23 mouse cellular contexts compared by ENCODE assay signal in genomic region chr15:7835404-7835803, GRCm38 (mm10). TPM values are rescaled to one million over a fixed set of nuclear protein-coding genes. Genes with fewer than 3 reads are reported as not detected.
A peak's percentile ranks its signal among the peaks of the same experiment; 100 is the strongest.
DNase-seq lines count a peak whose midpoint lies in the region; ATAC-seq and TF ChIP-seq lines count a peak whose summit lies in the region.
"Had no signal": no experiment of that assay in that cellular context is flagged by ENCODE, and none has a peak within 500 bp of the region (broad histone marks: within the 10 kb centered on the region; RNA-seq: fewer than 3 reads in every experiment).

No protein-coding gene starts in this region.

- peaks cover 1% of the 10 kb centered on the region for H3K9me3 ChIP-seq in CH12.LX (replicated peaks; ENCODE audit: low read length)
- H3K9me3 ChIP-seq in liver, embryonic 11.5 days (ENCODE audit: control insufficient read depth, low read length): no peaks in the 10 kb centered on the region
- H3K9me3 ChIP-seq: embryonic facial prominence, embryonic 12.5 days; forebrain, embryonic 13.5 days; forebrain, embryonic 15.5 days had no signal

- H3K27ac ChIP-seq in CH12.LX (ENCODE audit: insufficient read depth, low read depth): no peak overlapping the region
- H3K27ac ChIP-seq in liver, embryonic 11.5 days (ENCODE audit: low read depth, low read length): no peak overlapping the region
- H3K27ac ChIP-seq: embryonic facial prominence, embryonic 12.5 days; forebrain, embryonic 13.5 days; forebrain, embryonic 15.5 days had no signal

- dilution Hi-C loops in CH12.LX (cut with MboI; ENCODE audit: extremely low pct_ligation_motif_present, extremely low pct_unique_long_range_greater_than_20kb, low sequenced_read_pairs): no loop called here

- peak overlapping the region; percentile 55 for H3K4me2 ChIP-seq in CH12.LX (ENCODE audit: insufficient read depth, low read depth, poor library complexity, severe bottlenecking)
- H3K4me2 ChIP-seq in liver, embryonic 11.5 days: no peak overlapping the region
- H3K4me2 ChIP-seq: embryonic facial prominence, embryonic 12.5 days; forebrain, embryonic 13.5 days; forebrain, embryonic 15.5 days had no signal

- TF ChIP-seq POLR2A in CH12.LX (IDR thresholded peaks at IDR 0.05; ENCODE audit: low read depth, low read length): no peak

- H3K36me3 ChIP-seq in CH12.LX (replicated peaks in 1 of 2; ENCODE audit: control insufficient read depth in 1 of 2, insufficient read depth in 1 of 2, low read length in 1 of 2): no peaks in the 10 kb centered on the region
- H3K36me3 ChIP-seq in liver, embryonic 11.5 days (ENCODE audit: control insufficient read depth, insufficient read depth, low read length): no peaks in the 10 kb centered on the region
- H3K36me3 ChIP-seq: embryonic facial prominence, embryonic 12.5 days; forebrain, embryonic 15.5 days had no signal

- peaks cover 2% of the 10 kb centered on the region for H3K27me3 ChIP-seq in CH12.LX (replicated peaks)
- H3K27me3 ChIP-seq in liver, embryonic 11.5 days (replicated peaks; ENCODE audit: control insufficient read depth, insufficient read depth, low read length): no peaks in the 10 kb centered on the region
- H3K27me3 ChIP-seq: embryonic facial prominence, embryonic 12.5 days; forebrain, embryonic 13.5 days; forebrain, embryonic 15.5 days had no signal

- DNase-seq in 416B (ENCODE audit: low read depth) (peak; percentile 31), A20 (ENCODE audit: low read depth, low spot score) (peak; percentile 49), CH12.LX (ENCODE audit: extremely low read depth) (peak; percentile 82)
- no peak for DNase-seq in liver, embryonic 11.5 days (ENCODE audit: low spot score)
- DNase-seq in kidney, postnatal 36 days: no peak
- no peak for DNase-seq in kidney, postnatal 10 days
- DNase-seq: adrenal gland, adult 2 months; adrenal gland, postnatal 10 days; adrenal gland, postnatal 25 days; cerebellum, adult 11-12 months; cerebellum, adult 2 months; cerebellum, adult 9-10 months; cerebellum, postnatal 10 days; cerebellum, postnatal 25 days; embryo, embryonic 11 days; forebrain, postnatal 0 days had no signal

- TF ChIP-seq RAD21 in CH12.LX (IDR thresholded peaks at IDR 0.05; ENCODE audit: low read depth, low read length): no peak; the same call in 1 of the 2 replicates

- H3K4me1 ChIP-seq in CH12.LX (ENCODE audit: control insufficient read depth in 1 of 2, insufficient read depth in 2 of 2): peaks cover 16 to 25% of the 10 kb centered on the region in 2 experiments
- no peaks in the 10 kb centered on the region for H3K4me1 ChIP-seq in liver, embryonic 11.5 days (replicated peaks; ENCODE audit: control insufficient read depth, insufficient read depth, low read length)
- H3K4me1 ChIP-seq: forebrain, embryonic 13.5 days; forebrain, embryonic 15.5 days had no signal

- peak; percentile 79 for TF ChIP-seq EP300 in CH12.LX (IDR thresholded peaks at IDR 0.05; ENCODE audit: low read length)

- no peak overlapping the region for H3K9ac ChIP-seq in CH12.LX (ENCODE audit: insufficient read depth, low read depth)
- H3K9ac ChIP-seq in liver, embryonic 11.5 days (ENCODE audit: low read depth, low read length): no peak overlapping the region
- H3K9ac ChIP-seq: embryonic facial prominence, embryonic 12.5 days; forebrain, embryonic 13.5 days; forebrain, embryonic 15.5 days; forebrain, postnatal 0 days had no signal

- WGBS in liver, embryonic 11.5 days: 56% methylated on average over 9 of the region's 9 CpGs

- ATAC-seq in granulocyte monocyte progenitor cell, adult 5-6 weeks (replicated peaks; ENCODE audit: poor library complexity, severe bottlenecking): peak; percentile 71
- ATAC-seq in megakaryocyte, adult 5-6 weeks (ENCODE audit: poor library complexity, severe bottlenecking): no peak
- no peak for ATAC-seq in liver, embryonic 11.5 days (replicated peaks; ENCODE audit: low FRiP score)
- ATAC-seq: CD4-positive, CD25-positive, alpha-beta regulatory T cell, adult 4 months; forebrain, embryonic 13.5 days; forebrain, embryonic 15.5 days; forebrain, postnatal 0 days had no signal

- no peaks in the 10 kb centered on the region for H3K79me2 ChIP-seq in CH12.LX (replicated peaks; ENCODE audit: control insufficient read depth, extremely low read depth, insufficient read depth, poor library complexity, severe bottlenecking)

- no peak for TF ChIP-seq CTCF in CH12.LX (conservative IDR thresholded peaks at IDR 0.05 in 1 of 2, IDR thresholded peaks at IDR 0.05 in 1 of 2; ENCODE audit: low read depth in 2 of 2, low read length in 2 of 2)

- no peak overlapping the region for H3K4me3 ChIP-seq in CH12.LX (replicated peaks in 1 of 3; ENCODE audit: low read depth in 2 of 3, low read length in 2 of 3, poor library complexity in 1 of 3)
- H3K4me3 ChIP-seq in liver, embryonic 11.5 days (ENCODE audit: low read depth, low read length): no peak overlapping the region
- H3K4me3 ChIP-seq: embryonic facial prominence, embryonic 12.5 days; forebrain, embryonic 13.5 days; forebrain, embryonic 15.5 days had no signal

- in situ Hi-C loops in CH12.LX (cut with MboI; ENCODE audit: low pct_ligation_motif_present, low pct_unique_long_range_greater_than_20kb, low sequenced_read_pairs): no loop called here

TF ChIP-seq in CH12.LX, 34 proteins besides CTCF, POLR2A, EP300 and RAD21:
- peak; percentile 49; the same call in 1 of the 2 replicates for TF ChIP-seq ELF1 (IDR thresholded peaks at IDR 0.05; ENCODE audit: low read depth, low read length)
- no peak for TF ChIP-seq ZMIZ1 (IDR thresholded peaks at IDR 0.05; ENCODE audit: low read depth, low read length)
- TF ChIP-seq JUND (conservative IDR thresholded peaks at IDR 0.05; ENCODE audit: low read depth, low read length): no peak
- TF ChIP-seq USF1 (IDR thresholded peaks at IDR 0.05; ENCODE audit: low read depth, low read length): no peak
- TF ChIP-seq POLR2AphosphoS2 (IDR thresholded peaks at IDR 0.05; ENCODE audit: low read depth, low read length): no peak
- TF ChIP-seq ZC3H11A (IDR thresholded peaks at IDR 0.05; ENCODE audit: low read depth, low read length): no peak
- 0 out of 2 replicates have a peak, but pooled peaks have one; percentile 45 for TF ChIP-seq MAFK (IDR thresholded peaks at IDR 0.05; ENCODE audit: insufficient replicate concordance, low read length)
- 0 out of 2 replicates have a peak, but pooled peaks have one; percentile 53 for TF ChIP-seq MAZ (IDR thresholded peaks at IDR 0.05; ENCODE audit: low read depth, low read length)
- TF ChIP-seq SMC3 (IDR thresholded peaks at IDR 0.05; ENCODE audit: low read depth, low read length): no peak
- peak; percentile 39; the same call in 1 of the 2 replicates for TF ChIP-seq TCF12 (IDR thresholded peaks at IDR 0.05; ENCODE audit: low read depth, low read length)
- TF ChIP-seq USF2 (conservative IDR thresholded peaks at IDR 0.05; ENCODE audit: low read depth, low read length): no peak
- TF ChIP-seq TBP (conservative IDR thresholded peaks at IDR 0.05; ENCODE audit: low read depth, low read length): no peak
- TF ChIP-seq GABPA (IDR thresholded peaks at IDR 0.05; ENCODE audit: insufficient replicate concordance, low read depth, low read length): no peak
- TF ChIP-seq PAX5 (IDR thresholded peaks at IDR 0.05; ENCODE audit: low read length): no peak
- TF ChIP-seq NELFE (IDR thresholded peaks at IDR 0.05; ENCODE audit: low read depth, low read length): no peak
- no peak for TF ChIP-seq HCFC1 (IDR thresholded peaks at IDR 0.05; ENCODE audit: low read depth, low read length)
- TF ChIP-seq ZNF384 (IDR thresholded peaks at IDR 0.05; ENCODE audit: low read depth, low read length): no peak
- TF ChIP-seq BHLHE40 (IDR thresholded peaks at IDR 0.05; ENCODE audit: low read depth, low read length): peak; percentile 73
- no peak for TF ChIP-seq E2F4 (IDR thresholded peaks at IDR 0.05; ENCODE audit: insufficient replicate concordance, low read depth, low read length)
- TF ChIP-seq MAX (IDR thresholded peaks at IDR 0.05; ENCODE audit: low read length): peak; percentile 31; the same call in 1 of the 2 replicates
- peak; percentile 36; the same call in 1 of the 2 replicates for TF ChIP-seq MXI1 (IDR thresholded peaks at IDR 0.05; ENCODE audit: low read depth, low read length)
- no peak for TF ChIP-seq CHD1 (IDR thresholded peaks at IDR 0.05; ENCODE audit: low read depth, low read length)
- TF ChIP-seq IRF4 (IDR thresholded peaks at IDR 0.05; ENCODE audit: low read depth, low read length): peak; percentile 57; the same call in 1 of the 2 replicates
- TF ChIP-seq MYC (IDR thresholded peaks at IDR 0.05; ENCODE audit: low read depth, low read length): no peak
- peak; percentile 56 for TF ChIP-seq SIN3A (IDR thresholded peaks at IDR 0.05; ENCODE audit: low read length)
- no peak for TF ChIP-seq UBTF (IDR thresholded peaks at IDR 0.05; ENCODE audit: low read depth, low read length)
- peak; percentile 59 for TF ChIP-seq MEF2A (IDR thresholded peaks at IDR 0.05; ENCODE audit: borderline replicate concordance, low read depth, low read length)
- peak; percentile 47; the same call in 1 of the 2 replicates for TF ChIP-seq CHD2 (IDR thresholded peaks at IDR 0.05; ENCODE audit: low read length)
- TF ChIP-seq RCOR1 (conservative IDR thresholded peaks at IDR 0.05; ENCODE audit: low read depth, low read length): 0 out of 2 replicates have a peak, but pooled peaks have one; percentile 25
- TF ChIP-seq ZKSCAN1 (IDR thresholded peaks at IDR 0.05; ENCODE audit: borderline replicate concordance, low read depth, low read length): no peak
- no peak for TF ChIP-seq JUN (IDR thresholded peaks at IDR 0.05; ENCODE audit: insufficient read depth, low read depth, low read length)
- TF ChIP-seq ETS1 (conservative IDR thresholded peaks at IDR 0.05; ENCODE audit: low read depth, low read length): peak; percentile 85
- no peak for TF ChIP-seq KAT2A (IDR thresholded peaks at IDR 0.05; ENCODE audit: insufficient replicate concordance, low read length)
- TF ChIP-seq NRF1 (IDR thresholded peaks at IDR 0.05; ENCODE audit: low read depth, low read length): no peak

RNA-seq across cellular contexts. Expression of gene Gdnf, which starts 24.8 kb away (rescaled TPM):
- total RNA-seq in CH12.LX (2012; rRNA removed) (not detected in 2 replicates), CH12.LX (2014; rRNA removed) (not detected in 2 replicates)
- polyA plus RNA-seq in CH12.LX (2012; ENCODE audit: insufficient read length, low read depth): not detected in 2 replicates
- not detected in 2 replicates for total RNA-seq in granulocyte monocyte progenitor cell, adult 5-6 weeks (2014; fragmentation: Nextera tagmentation)
- total RNA-seq in granulocyte monocyte progenitor cell, adult 5-6 weeks (2017): not detected in 2 replicates
- not detected in 2 replicates for total RNA-seq in megakaryocyte, adult 5-6 weeks (2015)
- not detected in 2 replicates for total RNA-seq in megakaryocyte, adult 5-6 weeks (2017)
- polyA plus RNA-seq in liver, embryonic 11.5 days (2014; fragmentation: Nextera tagmentation; extraction: Ambion mirVana): 0.33 and 0.38 TPM in 2 replicates
- total RNA-seq: adrenal gland, postnatal 25 days; MEL had no signal
- polyA plus RNA-seq: CD4-positive, CD25-positive, alpha-beta regulatory T cell, adult 4 months; forebrain, embryonic 13.5 days had no signal

Comparison
In these comparisons a context has a peak if more than half of its experiments do, and no peak if none do; other contexts are left out.
1. DNase-seq: peak in 416B (single experiment), A20 (single experiment) and CH12.LX (single experiment); none in liver, embryonic 11.5 days (single experiment), kidney, postnatal 36 days (0 of 2) and kidney, postnatal 10 days (single experiment).